Mouse (Mus musculus): ENCODE results near the gene Kdm3a. TPM values are rescaled to one million over a fixed set of nuclear protein-coding genes. Genes with fewer than 3 reads are reported as not detected.

Kdm3a gene
- total and polyA plus RNA-seq, 3 experiments = 12.3 to 38.1 (median 22.5) TPM

- H3K79me2 ChIP-seq (replicated peaks; ENCODE audit: control insufficient read depth, extremely low read depth, insufficient read depth, poor library complexity, severe bottlenecking) = no peaks in the 10 kb centered on the region
- H3K9ac ChIP-seq (ENCODE audit: insufficient read depth, low read depth) = no peak overlapping the region
- H3K9me3 ChIP-seq (replicated peaks; ENCODE audit: low read length) = no peaks in the 10 kb centered on the region
- TF ChIP-seq CTCF (conservative IDR thresholded peaks at IDR 0.05 in 1 of 2, IDR thresholded peaks at IDR 0.05 in 1 of 2; ENCODE audit: low read depth in 2 of 2, low read length in 2 of 2) (no peak), POLR2A (IDR thresholded peaks at IDR 0.05; ENCODE audit: low read depth, low read length) (no peak), GABPA (IDR thresholded peaks at IDR 0.05; ENCODE audit: insufficient replicate concordance, low read depth, low read length) (no peak), NELFE (IDR thresholded peaks at IDR 0.05; ENCODE audit: low read depth, low read length) (no peak), ELF1 (IDR thresholded peaks at IDR 0.05; ENCODE audit: low read depth, low read length) (no peak), MAZ (IDR thresholded peaks at IDR 0.05; ENCODE audit: low read depth, low read length) (no peak), ZNF384 (IDR thresholded peaks at IDR 0.05; ENCODE audit: low read depth, low read length) (no peak), NRF1 (IDR thresholded peaks at IDR 0.05; ENCODE audit: low read depth, low read length) (no peak), UBTF (IDR thresholded peaks at IDR 0.05; ENCODE audit: low read depth, low read length) (no peak), MAX (IDR thresholded peaks at IDR 0.05; ENCODE audit: low read length) (no peak), HCFC1 (IDR thresholded peaks at IDR 0.05; ENCODE audit: low read depth, low read length) (no peak), ZKSCAN1 (IDR thresholded peaks at IDR 0.05; ENCODE audit: borderline replicate concordance, low read depth, low read length) (no peak)
- in situ Hi-C loops (cut with MboI; ENCODE audit: low pct_ligation_motif_present, low pct_unique_long_range_greater_than_20kb, low sequenced_read_pairs) (no loop called here), dilution Hi-C loops (cut with MboI; ENCODE audit: extremely low pct_ligation_motif_present, extremely low pct_unique_long_range_greater_than_20kb, low sequenced_read_pairs) (no loop called here)
- no peak overlapping the region for H3K27ac ChIP-seq (ENCODE audit: insufficient read depth, low read depth)
- no peak for DNase-seq (ENCODE audit: extremely low read depth)
- no peak overlapping the region for H3K4me3 ChIP-seq (replicated peaks in 1 of 3; ENCODE audit: low read depth in 2 of 3, low read length in 2 of 3, poor library complexity in 1 of 3)
- no peak overlapping the region for H3K4me2 ChIP-seq (ENCODE audit: insufficient read depth, low read depth, poor library complexity, severe bottlenecking)
- peaks cover 2 to 5% of the 10 kb centered on the region in 2 experiments; a peak in 1 of 4 replicates for H3K4me1 ChIP-seq (ENCODE audit: control insufficient read depth in 1 of 2, insufficient read depth in 2 of 2)
- peaks cover 51 to 74% of the 10 kb centered on the region in 2 experiments for H3K36me3 ChIP-seq (replicated peaks in 1 of 2; ENCODE audit: control insufficient read depth in 1 of 2, insufficient read depth in 1 of 2, low read length in 1 of 2)
- no peaks in the 10 kb centered on the region for H3K27me3 ChIP-seq (replicated peaks)
Observed at GRCm38 (mm10) chr6:71613225-71613624, 19.6 kb downstream of the Kdm3a start.

DNA sequence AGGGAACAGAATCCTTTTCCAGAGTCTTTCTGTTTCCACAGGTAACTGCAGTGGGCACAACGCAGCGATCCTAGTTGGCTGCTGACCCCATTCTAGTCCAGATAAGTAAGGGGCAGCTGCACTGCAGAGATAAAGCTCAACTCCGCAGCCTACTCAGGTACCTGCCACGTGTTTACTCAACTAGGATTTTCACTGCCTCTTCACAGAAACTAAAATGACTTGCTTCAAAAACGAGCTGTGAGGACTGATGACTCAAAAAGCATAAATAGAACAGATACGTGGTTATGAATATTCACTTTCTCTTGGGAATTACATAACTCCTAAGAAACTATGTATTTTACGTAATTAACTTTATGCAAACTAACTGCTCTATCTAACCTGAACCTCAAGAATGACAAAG is 22.8 kb downstream of the Kdm3a start:
- Histone ChIP-seq H3K4me3 (replicated peaks in 1 of 3; ENCODE audit: low read depth in 2 of 3, low read length in 2 of 3, poor library complexity in 1 of 3) (no peak overlapping the region), H3K27ac (ENCODE audit: insufficient read depth, low read depth) (no peak overlapping the region), H3K79me2 (replicated peaks; ENCODE audit: control insufficient read depth, extremely low read depth, insufficient read depth, poor library complexity, severe bottlenecking) (no peaks in the 10 kb centered on the region), H3K9ac (ENCODE audit: insufficient read depth, low read depth) (no peak overlapping the region), H3K27me3 (replicated peaks) (no peaks in the 10 kb centered on the region), H3K4me1 (ENCODE audit: control insufficient read depth in 1 of 2, insufficient read depth in 2 of 2) (peaks cover 2 to 5% of the 10 kb centered on the region in 2 experiments; a peak in 1 of 4 replicates), H3K36me3 (replicated peaks in 1 of 2; ENCODE audit: control insufficient read depth in 1 of 2, insufficient read depth in 1 of 2, low read length in 1 of 2) (peaks cover 34 to 65% of the 10 kb centered on the region in 2 experiments), H3K4me2 (ENCODE audit: insufficient read depth, low read depth, poor library complexity, severe bottlenecking) (no peak overlapping the region), H3K9me3 (replicated peaks; ENCODE audit: low read length) (no peaks in the 10 kb centered on the region)
- DNase-seq (ENCODE audit: extremely low read depth) = no peak
- dilution Hi-C loops (cut with MboI; ENCODE audit: extremely low pct_ligation_motif_present, extremely low pct_unique_long_range_greater_than_20kb, low sequenced_read_pairs) = no loop called here
- peak; percentile 58; the same call in 1 of the 2 replicates for TF ChIP-seq MEF2A (IDR thresholded peaks at IDR 0.05; ENCODE audit: borderline replicate concordance, low read depth, low read length)
- TF ChIP-seq JUND (conservative IDR thresholded peaks at IDR 0.05; ENCODE audit: low read depth, low read length) = no peak
- in situ Hi-C loops (cut with MboI; ENCODE audit: low pct_ligation_motif_present, low pct_unique_long_range_greater_than_20kb, low sequenced_read_pairs) = no loop called here

GRCm38 (mm10) chr6:71608994-71609393 is 23.8 kb downstream of the Kdm3a start:
- H3K4me2 ChIP-seq (ENCODE audit: insufficient read depth, low read depth, poor library complexity, severe bottlenecking) = no peak overlapping the region
- no peak for DNase-seq (ENCODE audit: extremely low read depth)
- TF ChIP-seq CHD1 (IDR thresholded peaks at IDR 0.05; ENCODE audit: low read depth, low read length) = no peak
- H3K36me3 ChIP-seq (replicated peaks in 1 of 2; ENCODE audit: control insufficient read depth in 1 of 2, insufficient read depth in 1 of 2, low read length in 1 of 2) = peaks cover 35 to 65% of the 10 kb centered on the region in 2 experiments
- dilution Hi-C loops (cut with MboI; ENCODE audit: extremely low pct_ligation_motif_present, extremely low pct_unique_long_range_greater_than_20kb, low sequenced_read_pairs) (no loop called here), in situ Hi-C loops (cut with MboI; ENCODE audit: low pct_ligation_motif_present, low pct_unique_long_range_greater_than_20kb, low sequenced_read_pairs) (no loop called here)
- peaks cover 2 to 5% of the 10 kb centered on the region in 2 experiments; a peak in 1 of 4 replicates for H3K4me1 ChIP-seq (ENCODE audit: control insufficient read depth in 1 of 2, insufficient read depth in 2 of 2)
- H3K9ac ChIP-seq (ENCODE audit: insufficient read depth, low read depth) = no peak overlapping the region
- H3K27me3 ChIP-seq (replicated peaks) = no peaks in the 10 kb centered on the region
- no peaks in the 10 kb centered on the region for H3K79me2 ChIP-seq (replicated peaks; ENCODE audit: control insufficient read depth, extremely low read depth, insufficient read depth, poor library complexity, severe bottlenecking)
- no peak overlapping the region for H3K27ac ChIP-seq (ENCODE audit: insufficient read depth, low read depth)
- no peaks in the 10 kb centered on the region for H3K9me3 ChIP-seq (replicated peaks; ENCODE audit: low read length)
- no peak overlapping the region for H3K4me3 ChIP-seq (replicated peaks in 1 of 3; ENCODE audit: low read depth in 2 of 3, low read length in 2 of 3, poor library complexity in 1 of 3)
